Mouse (Mus musculus) erythroblast, embryonic 14.5 days (primary cell): ENCODE data around the gene Serinc5.

ENCODE experiments used
- GATA1 ChIP-seq: IDR thresholded peaks from 2 replicates; pipeline ENCODE4 v1.6.1; 2012; ENCODE audit warnings: low read length, inconsistent platforms, mixed read lengths
- TAL1 ChIP-seq: IDR thresholded peaks from 3 replicates; pipeline ENCODE4 v1.6.1; 2012; ENCODE audit warnings: low read length, inconsistent platforms, mixed read lengths

- TF ChIP-seq GATA1 (no peak), TAL1 (no peak)
These were observed 129.0 kb downstream of the Serinc5 start for GRCm38 (mm10) chr13:92739858-92740257.
